Mouse (Mus musculus) embryonic facial prominence, embryonic 15.5 days (tissue): ENCODE measurements around the gene Pkdcc. TPM values are rescaled to one million over a fixed set of nuclear protein-coding genes. Genes with fewer than 3 reads are reported as not detected.
A peak's percentile ranks its signal among the peaks of the same experiment; 100 is the strongest.

ENCODE experiments used
- ATAC-seq: fragments of 200-750 bp; cut with Nextera tagmentation; 2 replicates; pipeline ENCODE4 v1.8.0; 2017; ENCODE audit warnings: low read depth, moderate TSS enrichment; ENCODE audit not compliant: insufficient number of reproducible peaks, low FRiP score, low TSS enrichment
- H3K27ac ChIP-seq: fragments of 300-500 bp; sonication (generic); replicated peaks from 2 replicates; pipeline ENCODE4 v1.5.1; 2015; ENCODE audit warnings: mild to moderate bottlenecking, inconsistent platforms
- H3K27me3 ChIP-seq: fragments of 300-500 bp; sonication (generic); 2 replicates; pipeline ENCODE4 v1.6.1; 2015; ENCODE audit warnings: inconsistent platforms
- H3K36me3 ChIP-seq: fragments of 300-500 bp; sonication (generic); 2 replicates; pipeline ENCODE4 v1.6.1; 2015; ENCODE audit warnings: mild to moderate bottlenecking, inconsistent platforms
- H3K4me1 ChIP-seq: fragments of 300-500 bp; sonication (generic); 2 replicates; pipeline ENCODE4 v1.6.1; 2015; ENCODE audit warnings: inconsistent platforms
- H3K4me2 ChIP-seq: fragments of 300-500 bp; sonication (generic); replicated peaks from 2 replicates; pipeline ENCODE4 v1.6.1; 2015; ENCODE audit warnings: mild to moderate bottlenecking, inconsistent platforms
- H3K4me3 ChIP-seq: fragments of 300-500 bp; sonication (generic); replicated peaks from 2 replicates; pipeline ENCODE4 v1.5.1; 2015; ENCODE audit warnings: mild to moderate bottlenecking, inconsistent platforms
- H3K9ac ChIP-seq: fragments of 300-500 bp; sonication (generic); 2 replicates; pipeline ENCODE4 v1.6.1; 2015; ENCODE audit warnings: inconsistent platforms
- H3K9me3 ChIP-seq: fragments of 300-500 bp; sonication (generic); replicated peaks from 2 replicates; pipeline ENCODE4 v1.6.1; 2016; ENCODE audit warnings: inconsistent platforms
- WGBS: fragments of 180-500 bp; shearing (Covaris S2); methylation state at CpG from one replicate; pipeline ENCODE4 v1.1.7; 2015; 5-methylcytosine and 5-hydroxymethylcytosine counted together
- polyA plus RNA-seq: library from polyadenylated mRNA; unstranded; fragments of >200 nt; fragmentation: Nextera tagmentation; extraction: Ambion mirVana; gene quantifications from 2 replicates; pipeline ENCODE4 v1.2.1, GENCODE M21; 2015

Gene Pkdcc
- polyA plus RNA-seq = 8.6 and 10.3 TPM in 2 replicates

- WGBS = under 1% methylated on average over 87 of the region's 105 CpGs
- peak; percentile 89 for ATAC-seq
Observed at GRCm38 (mm10) chr17:83214674-83215528, at the start of gene Pkdcc. TSS of gene Pkdcc (plus strand) at chr17:83215292.

GRCm38 (mm10) chr17:83166195-83166594 lies 48.9 kb upstream of the Pkdcc start:
- H3K4me1 ChIP-seq = 0 out of 2 replicates have a peak, but pooled peaks cover 8% of the 10 kb centered on the region
- H3K27ac ChIP-seq = no peak overlapping the region
- H3K27me3 ChIP-seq = peaks cover 46% of the 10 kb centered on the region
- no peak for ATAC-seq
- H3K36me3 ChIP-seq = no peaks in the 10 kb centered on the region
- H3K9ac ChIP-seq = no peak overlapping the region
- WGBS = 73% methylated on average over 5 of the region's 5 CpGs
- H3K9me3 ChIP-seq = no peaks in the 10 kb centered on the region
- H3K4me2 ChIP-seq = no peak overlapping the region
- no peak overlapping the region for H3K4me3 ChIP-seq

More at GRCm38 (mm10) chr17:83214674-83215528, at the start of gene Pkdcc:
- H3K4me3 ChIP-seq = peak within 1 kb of the TSS; percentile 69
- peak within 1 kb of the TSS; percentile 92 for H3K4me2 ChIP-seq
- no peaks in the 10 kb centered on the region for H3K36me3 ChIP-seq
- peak within 1 kb of the TSS; percentile 58 for H3K27ac ChIP-seq
- H3K9ac ChIP-seq = peak within 1 kb of the TSS; percentile 55
- no peaks in the 10 kb centered on the region for H3K9me3 ChIP-seq
- peaks cover 53% of the 10 kb centered on the region for H3K27me3 ChIP-seq
- peaks cover 34% of the 10 kb centered on the region for H3K4me1 ChIP-seq

- Histone ChIP-seq H3K27me3 (peaks cover 6% of the 10 kb centered on the region; the same call in 1 of the 2 replicates), H3K9ac (no peak overlapping the region), H3K4me2 (no peak overlapping the region), H3K4me3 (no peak overlapping the region), H3K4me1 (no peaks in the 10 kb centered on the region), H3K36me3 (no peaks in the 10 kb centered on the region), H3K9me3 (peaks cover 5% of the 10 kb centered on the region; the same call in 1 of the 2 replicates), H3K27ac (no peak overlapping the region)
- 83% methylated on average over 4 of the region's 4 CpGs for WGBS
- no peak for ATAC-seq
Observed at GRCm38 (mm10) chr17:83176146-83176545, 38.9 kb upstream of the Pkdcc start.

- no peaks in the 10 kb centered on the region for H3K9me3 ChIP-seq
- H3K4me3 ChIP-seq = no peak overlapping the region
- H3K27ac ChIP-seq = no peak overlapping the region
- no peaks in the 10 kb centered on the region for H3K4me1 ChIP-seq
- no peak overlapping the region for H3K9ac ChIP-seq
- H3K27me3 ChIP-seq = peaks cover 10% of the 10 kb centered on the region; the same call in 1 of the 2 replicates
- WGBS = 43% methylated on average over 9 of the region's 9 CpGs
- no peak for ATAC-seq
- H3K36me3 ChIP-seq = no peaks in the 10 kb centered on the region
- no peak overlapping the region for H3K4me2 ChIP-seq
Observed at GRCm38 (mm10) chr17:83178483-83179150, 36.5 kb upstream of the Pkdcc start.

- ATAC-seq = no peak
- no peak overlapping the region for H3K4me2 ChIP-seq
- H3K4me1 ChIP-seq = no peaks in the 10 kb centered on the region
- WGBS = 46% methylated on average over 6 of the region's 6 CpGs
- H3K27me3 ChIP-seq = peaks cover 10% of the 10 kb centered on the region; the same call in 1 of the 2 replicates
- H3K9ac ChIP-seq = no peak overlapping the region
- no peaks in the 10 kb centered on the region for H3K36me3 ChIP-seq
- no peak overlapping the region for H3K4me3 ChIP-seq
- H3K9me3 ChIP-seq = no peaks in the 10 kb centered on the region
- no peak overlapping the region for H3K27ac ChIP-seq
Observed at GRCm38 (mm10) chr17:83179151-83179531, 36.0 kb upstream of the Pkdcc start.

- Histone ChIP-seq H3K27ac (no peak overlapping the region), H3K9me3 (no peaks in the 10 kb centered on the region), H3K27me3 (peaks cover 10% of the 10 kb centered on the region; the same call in 1 of the 2 replicates), H3K4me2 (no peak overlapping the region), H3K9ac (no peak overlapping the region), H3K4me3 (no peak overlapping the region), H3K4me1 (no peaks in the 10 kb centered on the region), H3K36me3 (no peaks in the 10 kb centered on the region)
- WGBS = 65% methylated on average over 4 of the region's 4 CpGs
- no peak for ATAC-seq
Observed at GRCm38 (mm10) chr17:83179569-83179968, 35.5 kb upstream of the Pkdcc start.

- Histone ChIP-seq H3K27me3 (peaks cover 7% of the 10 kb centered on the region; the same call in 1 of the 2 replicates), H3K9me3 (no peaks in the 10 kb centered on the region), H3K9ac (no peak overlapping the region), H3K4me1 (no peaks in the 10 kb centered on the region), H3K27ac (no peak overlapping the region), H3K4me3 (no peak overlapping the region), H3K36me3 (no peaks in the 10 kb centered on the region), H3K4me2 (no peak overlapping the region)
- WGBS = 60% methylated on average over 7 of the region's 7 CpGs
- ATAC-seq = no peak
Observed at GRCm38 (mm10) chr17:83181086-83181485, 34.0 kb upstream of the Pkdcc start.

GRCm38 (mm10) chr17:83181592-83181991 lies 33.5 kb upstream of the Pkdcc start:
- Histone ChIP-seq H3K27me3 (peaks cover 7% of the 10 kb centered on the region; the same call in 1 of the 2 replicates), H3K9ac (no peak overlapping the region), H3K9me3 (no peaks in the 10 kb centered on the region), H3K36me3 (no peaks in the 10 kb centered on the region), H3K4me2 (no peak overlapping the region), H3K4me3 (no peak overlapping the region), H3K27ac (no peak overlapping the region), H3K4me1 (no peaks in the 10 kb centered on the region)
- no peak for ATAC-seq
- 54% methylated on average over 7 of the region's 7 CpGs for WGBS

GRCm38 (mm10) chr17:83182061-83182664 lies 32.9 kb upstream of the Pkdcc start:
- Histone ChIP-seq H3K36me3 (no peaks in the 10 kb centered on the region), H3K4me1 (no peaks in the 10 kb centered on the region), H3K9me3 (no peaks in the 10 kb centered on the region), H3K4me3 (no peak overlapping the region), H3K4me2 (no peak overlapping the region), H3K27ac (no peak overlapping the region), H3K9ac (no peak overlapping the region), H3K27me3 (peaks cover 4% of the 10 kb centered on the region; the same call in 1 of the 2 replicates)
- 74% methylated on average over 8 of the region's 8 CpGs for WGBS
- no peak for ATAC-seq

- Histone ChIP-seq H3K9me3 (no peaks in the 10 kb centered on the region), H3K4me3 (no peak overlapping the region), H3K9ac (no peak overlapping the region), H3K4me1 (no peaks in the 10 kb centered on the region), H3K27ac (no peak overlapping the region), H3K36me3 (no peaks in the 10 kb centered on the region), H3K27me3 (peaks cover 4% of the 10 kb centered on the region; the same call in 1 of the 2 replicates), H3K4me2 (no peak overlapping the region)
- ATAC-seq = no peak
- WGBS = 72% methylated on average over 6 of the region's 6 CpGs
Observed at GRCm38 (mm10) chr17:83182780-83183179, 32.3 kb upstream of the Pkdcc start.
